Mouse (Mus musculus) lung, adult 2 months (tissue): ENCODE data around the gene Ctsc.

Experiments
- CTCF ChIP-seq: fragments of 200-500 bp; IDR thresholded peaks from 2 replicates; pipeline ENCODE4 v1.5.1; 2011; ENCODE audit warnings: mild to moderate bottlenecking, low read length, control low read depth; ENCODE audit not compliant: insufficient read depth
- POLR2A ChIP-seq: fragments of 200-500 bp; IDR thresholded peaks from 2 replicates; pipeline ENCODE4 v1.6.1; 2011; ENCODE audit warnings: low read depth, mild to moderate bottlenecking, control low read depth, low read length, borderline replicate concordance; ENCODE audit errors: extremely low read depth

DNA sequence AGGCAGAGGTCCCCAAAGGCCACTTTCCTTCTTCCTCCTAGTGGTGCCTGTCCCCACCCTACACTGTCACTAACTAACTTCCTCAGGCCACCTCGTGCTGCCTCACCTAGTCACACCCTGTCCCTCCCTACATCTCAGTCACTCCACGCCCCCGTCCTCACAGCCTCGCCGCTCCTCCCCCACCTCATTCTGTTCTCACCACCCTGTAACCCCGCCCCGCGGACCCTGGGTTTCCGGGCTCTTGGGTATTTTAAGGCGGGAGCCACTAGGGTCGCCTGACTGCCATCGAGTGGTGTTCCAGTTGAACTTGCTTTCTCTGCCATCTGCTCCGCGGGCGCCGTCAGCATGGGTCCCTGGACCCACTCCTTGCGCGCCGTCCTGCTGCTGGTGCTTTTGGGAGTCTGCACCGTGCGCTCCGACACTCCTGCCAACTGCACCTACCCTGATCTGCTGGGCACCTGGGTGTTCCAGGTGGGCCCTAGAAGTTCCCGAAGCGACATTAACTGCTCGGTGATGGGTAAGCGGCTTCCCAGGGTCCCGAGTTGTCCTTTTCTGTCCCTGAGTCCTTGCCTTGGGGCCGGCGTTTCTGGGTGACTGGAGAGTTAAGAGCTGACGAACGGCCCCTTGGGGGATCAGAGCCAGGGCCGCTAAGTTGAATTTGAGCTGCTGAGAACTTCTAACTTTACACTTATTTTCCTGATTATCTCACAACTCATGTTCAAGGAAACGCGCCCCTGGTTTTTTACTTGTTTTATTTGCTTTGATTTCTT, at the start of gene Ctsc:
- TF ChIP-seq CTCF (no peak), POLR2A (peak; percentile 86; the same call in 1 of the 2 replicates)
